Mouse (Mus musculus): ENCODE results near the gene Alb. TPM values are rescaled to one million over a fixed set of nuclear protein-coding genes. Genes with fewer than 3 reads are reported as not detected.

The Alb gene
- total RNA-seq (2021) = under 1 TPM in 1 of 2 experiments, not detected in 1; 0.14 TPM
- long read RNA-seq, experiment 1 = 0 reads
- long read RNA-seq, experiment 2 = 0 reads

DNA sequence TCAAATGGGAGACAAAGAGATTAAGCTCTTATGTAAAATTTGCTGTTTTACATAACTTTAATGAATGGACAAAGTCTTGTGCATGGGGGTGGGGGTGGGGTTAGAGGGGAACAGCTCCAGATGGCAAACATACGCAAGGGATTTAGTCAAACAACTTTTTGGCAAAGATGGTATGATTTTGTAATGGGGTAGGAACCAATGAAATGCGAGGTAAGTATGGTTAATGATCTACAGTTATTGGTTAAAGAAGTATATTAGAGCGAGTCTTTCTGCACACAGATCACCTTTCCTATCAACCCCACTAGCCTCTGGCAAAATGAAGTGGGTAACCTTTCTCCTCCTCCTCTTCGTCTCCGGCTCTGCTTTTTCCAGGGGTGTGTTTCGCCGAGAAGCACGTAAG is at the start of gene Alb:
Alb (plus strand) TSS at position 279 of the 400 bp plus-strand sequence.
- H3K4me3 ChIP-seq = no peak within 1 kb of the TSS
- no peak for TF ChIP-seq CTCF (IDR thresholded peaks at IDR 0.05)
- intact Hi-C loops (cut with DNase I) = no loop called here
- no peak for DNase-seq
- H3K27ac ChIP-seq = no peak within 1 kb of the TSS

DNA sequence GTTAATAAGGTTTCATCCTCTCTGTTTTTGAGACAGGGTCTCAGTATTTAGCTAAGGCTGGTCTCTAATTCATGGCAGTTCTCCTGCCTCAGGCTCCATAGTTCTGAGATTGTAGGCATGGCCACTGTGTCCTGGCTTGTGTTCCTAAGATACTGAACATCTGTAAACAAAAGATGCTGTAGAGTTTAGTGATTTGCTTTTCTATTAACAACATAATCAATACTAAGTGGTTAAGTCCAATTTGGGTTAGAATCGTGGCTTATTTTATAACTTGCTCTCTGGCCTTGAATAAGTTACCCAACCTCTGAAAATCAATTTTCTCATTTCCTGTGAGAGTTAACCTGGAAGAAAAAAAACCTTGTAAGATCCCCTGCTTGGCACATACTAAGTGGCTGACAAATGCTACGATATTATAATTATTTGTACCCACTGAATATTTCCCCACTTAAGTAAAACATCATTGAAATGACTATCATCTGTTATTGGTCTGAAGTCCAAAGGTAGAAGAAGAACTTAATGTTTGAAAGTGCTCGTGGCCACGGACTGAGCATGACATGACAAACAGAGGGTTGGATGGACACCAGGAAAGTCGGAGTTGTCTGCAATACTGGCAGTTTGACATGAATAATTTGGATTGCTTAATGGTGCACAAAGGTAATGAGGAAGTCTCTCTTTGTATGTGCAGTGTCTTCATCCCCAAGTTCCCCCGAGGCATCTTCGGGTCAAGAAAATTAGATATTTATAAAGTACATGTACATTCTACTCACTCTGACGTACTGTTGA is 46.4 kb upstream of the Alb start:
- DNase-seq = no peak
- H3K4me3 ChIP-seq = no peak overlapping the region
- intact Hi-C loops (cut with DNase I) = no loop called here
- no peak for TF ChIP-seq CTCF (IDR thresholded peaks at IDR 0.05)
- no peak overlapping the region for H3K27ac ChIP-seq

DNA sequence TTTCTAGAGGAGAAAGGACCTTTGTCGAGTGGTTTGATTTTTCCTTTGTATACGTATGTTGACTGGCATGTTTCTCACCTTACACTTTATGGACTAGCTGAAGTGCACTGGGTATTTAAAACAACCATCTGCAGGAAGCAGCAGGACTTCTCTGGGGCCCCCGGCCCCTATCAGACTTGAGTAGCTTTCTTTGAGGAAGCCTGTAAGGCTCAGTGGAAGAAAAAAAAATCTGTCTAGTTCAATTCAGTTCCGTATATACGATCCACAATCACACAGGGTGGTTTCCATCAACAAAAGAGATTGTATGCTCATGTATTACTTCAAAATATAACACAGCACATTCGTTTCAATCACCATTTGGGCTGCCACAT is 45.8 kb upstream of the Alb start:
- DNase-seq = no peak
- no peak overlapping the region for H3K4me3 ChIP-seq
- intact Hi-C loops (cut with DNase I) = no loop called here
- no peak for TF ChIP-seq CTCF (IDR thresholded peaks at IDR 0.05)
- no peak overlapping the region for H3K27ac ChIP-seq

DNA sequence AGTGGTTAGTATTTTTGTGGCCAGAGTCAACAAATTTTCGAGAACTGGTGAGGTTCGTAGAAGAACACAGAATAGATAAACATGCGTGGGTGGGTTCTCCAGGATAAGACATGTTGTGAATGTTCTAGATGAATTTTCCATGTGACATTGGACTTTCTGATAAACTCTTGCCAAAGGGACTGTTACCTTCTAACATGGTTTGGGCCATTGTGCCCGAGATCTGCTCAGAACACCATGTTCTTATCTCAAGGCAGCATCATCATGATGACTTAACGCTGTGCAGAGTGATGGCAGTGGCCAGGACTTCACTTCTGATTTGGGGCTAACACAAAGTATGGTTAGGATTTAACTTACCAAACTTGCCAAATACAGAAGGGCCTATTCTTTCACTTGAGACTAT is 36.1 kb upstream of the Alb start:
- intact Hi-C loops (cut with DNase I) = loop anchor here (2.0 kb wide), 1 partner anchor 20 kb away; no protein-coding TSS in a partner anchor
- no peak for TF ChIP-seq CTCF (IDR thresholded peaks at IDR 0.05)
- no peak for DNase-seq
- Histone ChIP-seq H3K27ac (no peak overlapping the region), H3K4me3 (no peak overlapping the region)

DNA sequence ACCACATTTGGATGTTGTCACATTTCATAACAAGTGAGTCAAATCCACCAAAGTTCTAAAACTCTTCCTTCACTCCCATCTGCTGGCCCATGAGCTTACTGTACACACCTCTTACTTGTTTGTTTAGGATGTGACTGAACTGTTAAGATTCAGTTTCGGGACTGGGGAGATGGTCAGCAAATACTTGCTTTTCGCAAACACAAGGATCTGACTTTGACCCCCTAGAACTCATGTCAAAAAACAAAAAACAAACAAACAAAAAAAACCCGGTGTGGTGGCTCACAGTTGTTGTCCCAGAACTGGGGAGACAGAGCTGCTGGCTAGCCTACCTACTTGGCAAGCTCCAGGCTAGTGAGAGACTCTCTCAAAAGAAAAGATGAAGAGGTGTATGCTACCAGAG is 35.5 kb upstream of the Alb start:
- intact Hi-C loops (cut with DNase I) = loop anchor here (2.0 kb wide), 1 partner anchor 20 kb away; no protein-coding TSS in a partner anchor
- no peak for TF ChIP-seq CTCF (IDR thresholded peaks at IDR 0.05)
- no peak for DNase-seq
- H3K27ac ChIP-seq = no peak overlapping the region
- H3K4me3 ChIP-seq = no peak overlapping the region

DNA sequence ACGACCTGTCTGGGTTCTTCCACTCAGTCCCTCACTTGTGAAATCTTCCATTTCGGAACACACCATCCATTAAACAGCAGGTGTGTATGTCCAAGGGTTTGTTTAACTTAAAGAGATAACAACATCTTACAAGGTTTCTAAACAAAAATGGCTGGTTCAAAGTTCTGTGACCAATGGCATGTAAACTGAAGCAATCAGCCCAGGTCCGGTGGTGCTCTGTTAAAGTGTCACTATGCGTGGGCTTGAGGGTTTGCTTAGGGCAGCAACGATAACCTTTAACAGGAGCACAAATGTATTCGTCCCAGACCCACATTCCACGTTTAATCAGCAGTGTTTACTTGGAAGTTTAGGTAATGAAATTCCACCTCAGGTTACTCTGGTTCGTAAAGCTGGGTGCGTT is 29.6 kb upstream of the Alb start:
- no peak overlapping the region for H3K27ac ChIP-seq
- TF ChIP-seq CTCF (IDR thresholded peaks at IDR 0.05) = no peak
- no peak for DNase-seq
- intact Hi-C loops (cut with DNase I) = no loop called here
- H3K4me3 ChIP-seq = no peak overlapping the region

DNA sequence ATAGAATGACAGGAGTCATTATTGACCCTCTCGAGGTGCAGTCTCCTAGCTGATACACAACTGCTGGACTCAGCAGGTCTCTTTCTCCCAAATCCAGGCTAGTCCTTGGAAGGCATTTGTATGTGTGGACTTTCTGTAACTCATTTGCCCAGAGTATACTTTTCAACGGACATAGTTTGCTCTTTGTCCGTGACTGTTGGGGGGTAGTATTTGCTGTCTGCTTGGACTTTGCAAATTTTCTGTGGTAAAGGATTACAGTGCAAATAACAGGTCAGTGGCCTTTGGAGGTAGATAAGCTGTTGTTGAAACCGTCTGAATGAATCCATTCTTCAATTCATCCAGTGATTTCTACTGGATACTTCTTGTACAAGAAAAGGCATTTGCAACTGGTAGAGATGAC is 21.5 kb upstream of the Alb start:
- intact Hi-C loops (cut with DNase I) = no loop called here
- DNase-seq = no peak

DNA sequence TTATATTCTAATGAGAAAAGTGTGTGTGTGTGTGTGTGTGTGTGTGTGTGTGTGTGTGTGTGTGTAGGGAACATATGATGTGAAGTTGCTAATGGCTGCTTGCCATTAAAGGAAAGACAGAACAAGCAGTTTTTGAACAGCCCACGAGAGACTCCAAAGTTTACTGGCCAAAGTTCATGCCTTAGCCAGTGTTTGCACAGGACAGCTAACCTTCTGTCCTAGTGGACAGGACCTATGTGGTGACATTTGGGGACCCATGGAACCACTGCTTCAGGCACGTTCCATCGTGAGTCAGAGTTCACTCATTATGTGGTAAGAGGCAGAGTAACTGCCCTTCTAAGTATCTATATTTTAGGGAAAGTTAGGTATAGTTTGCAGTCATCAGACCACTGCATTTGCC is 13.1 kb upstream of the Alb start:
- TF ChIP-seq CTCF (IDR thresholded peaks at IDR 0.05) = no peak
- Histone ChIP-seq H3K4me3 (no peak overlapping the region), H3K27ac (no peak overlapping the region)
- DNase-seq = no peak
- intact Hi-C loops (cut with DNase I) = no loop called here

More for the DNA sequence above, 21.5 kb upstream of the Alb start:
- no peak for TF ChIP-seq CTCF (IDR thresholded peaks at IDR 0.05)
- Histone ChIP-seq H3K4me3 (no peak overlapping the region), H3K27ac (no peak overlapping the region)

DNA sequence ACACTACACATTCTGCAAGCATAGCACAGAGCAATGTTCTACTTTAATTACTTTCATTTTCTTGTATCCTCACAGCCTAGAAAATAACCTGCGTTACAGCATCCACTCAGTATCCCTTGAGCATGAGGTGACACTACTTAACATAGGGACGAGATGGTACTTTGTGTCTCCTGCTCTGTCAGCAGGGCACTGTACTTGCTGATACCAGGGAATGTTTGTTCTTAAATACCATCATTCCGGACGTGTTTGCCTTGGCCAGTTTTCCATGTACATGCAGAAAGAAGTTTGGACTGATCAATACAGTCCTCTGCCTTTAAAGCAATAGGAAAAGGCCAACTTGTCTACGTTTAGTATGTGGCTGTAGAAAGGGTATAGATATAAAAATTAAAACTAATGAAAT is 10.7 kb upstream of the Alb start:
- DNase-seq = no peak
- no peak overlapping the region for H3K27ac ChIP-seq
- intact Hi-C loops (cut with DNase I) = no loop called here
- no peak for TF ChIP-seq CTCF (IDR thresholded peaks at IDR 0.05)
- no peak overlapping the region for H3K4me3 ChIP-seq

DNA sequence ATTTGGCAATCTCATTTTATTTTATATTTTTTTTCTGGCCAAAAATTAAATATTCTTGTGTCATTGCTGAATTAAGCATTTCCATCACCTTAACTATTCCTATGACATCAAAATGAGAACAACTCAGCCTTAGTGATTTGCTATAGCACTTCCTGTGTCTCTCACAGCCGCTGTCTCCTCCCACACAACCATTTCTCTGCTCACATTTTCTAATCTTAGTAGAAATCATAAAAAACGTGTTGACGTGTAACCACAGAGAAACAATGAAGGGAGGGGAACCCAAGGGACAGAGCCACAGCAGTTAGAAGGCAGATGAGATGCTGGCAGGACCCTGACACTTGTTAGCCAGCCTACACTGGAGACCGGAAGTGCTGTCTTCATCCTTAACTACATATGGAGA is 8.0 kb upstream of the Alb start:
- Histone ChIP-seq H3K4me3 (no peak overlapping the region), H3K27ac (no peak overlapping the region)
- TF ChIP-seq CTCF (IDR thresholded peaks at IDR 0.05) = no peak
- intact Hi-C loops (cut with DNase I) = no loop called here
- DNase-seq = no peak

DNA sequence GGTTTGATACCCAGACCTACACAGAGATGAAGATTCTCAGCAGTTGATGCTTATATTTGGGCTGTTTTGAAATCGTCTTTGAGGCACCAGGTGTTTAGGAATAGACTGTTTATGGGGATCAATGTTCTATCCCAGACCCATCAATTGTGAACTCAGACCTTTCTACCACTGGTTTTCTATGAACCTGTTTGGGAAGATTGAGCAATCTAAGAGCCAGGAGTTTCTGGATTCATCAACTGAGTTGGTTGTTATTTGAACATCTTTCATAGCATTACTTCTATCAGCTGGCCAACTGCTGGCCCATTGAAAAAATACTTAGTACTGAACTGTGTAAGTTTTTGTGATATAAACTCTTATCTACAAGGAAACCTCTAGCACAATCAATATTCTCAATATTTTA is 3.5 kb upstream of the Alb start:
- Histone ChIP-seq H3K4me3 (no peak overlapping the region), H3K27ac (no peak overlapping the region)
- no peak for TF ChIP-seq CTCF (IDR thresholded peaks at IDR 0.05)
- intact Hi-C loops (cut with DNase I) = no loop called here
- DNase-seq = no peak

DNA sequence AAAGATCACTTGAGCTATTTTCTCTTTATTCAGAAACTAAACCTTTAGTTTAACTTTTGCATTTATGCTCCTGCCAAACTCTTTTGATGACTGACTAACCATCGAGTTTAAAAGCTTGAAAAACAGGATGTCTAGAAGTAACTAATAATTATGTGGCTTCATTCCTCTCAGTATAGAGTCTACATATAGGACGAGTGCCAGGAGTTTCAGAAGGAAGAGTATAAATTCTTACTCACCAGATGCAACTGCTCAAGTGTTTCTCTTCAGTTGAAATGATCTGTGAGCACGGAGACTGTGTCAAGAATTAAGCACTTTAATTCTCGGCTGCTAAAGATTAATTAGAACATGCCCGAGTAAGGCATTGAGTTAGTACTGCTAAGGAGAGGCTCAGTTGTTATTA is 2.0 kb upstream of the Alb start:
- intact Hi-C loops (cut with DNase I) = no loop called here
- TF ChIP-seq CTCF (IDR thresholded peaks at IDR 0.05) = no peak
- Histone ChIP-seq H3K4me3 (no peak overlapping the region), H3K27ac (no peak overlapping the region)
- DNase-seq = no peak

DNA sequence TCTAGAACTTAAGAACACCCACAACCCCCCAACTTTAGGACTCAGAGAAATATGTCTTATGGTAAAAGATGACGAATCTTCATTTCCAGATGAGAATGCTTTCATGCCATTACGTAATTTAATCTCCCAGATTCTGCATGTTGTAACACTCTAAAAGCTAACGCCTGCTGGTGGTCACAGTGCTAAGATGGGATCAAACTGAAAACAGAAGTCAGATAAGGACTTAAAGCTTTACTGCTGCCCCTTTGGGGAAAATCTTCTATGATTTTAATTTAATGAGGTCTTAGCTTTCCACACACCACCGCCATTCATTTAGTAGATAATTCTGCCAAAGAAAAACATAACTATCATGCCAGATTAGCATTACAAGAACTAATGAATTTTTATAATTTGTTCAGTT is 6.1 kb downstream of the Alb start:
- intact Hi-C loops (cut with DNase I) = no loop called here
- DNase-seq = no peak
- Histone ChIP-seq H3K4me3 (no peak overlapping the region), H3K27ac (no peak overlapping the region)
- no peak for TF ChIP-seq CTCF (IDR thresholded peaks at IDR 0.05)

DNA sequence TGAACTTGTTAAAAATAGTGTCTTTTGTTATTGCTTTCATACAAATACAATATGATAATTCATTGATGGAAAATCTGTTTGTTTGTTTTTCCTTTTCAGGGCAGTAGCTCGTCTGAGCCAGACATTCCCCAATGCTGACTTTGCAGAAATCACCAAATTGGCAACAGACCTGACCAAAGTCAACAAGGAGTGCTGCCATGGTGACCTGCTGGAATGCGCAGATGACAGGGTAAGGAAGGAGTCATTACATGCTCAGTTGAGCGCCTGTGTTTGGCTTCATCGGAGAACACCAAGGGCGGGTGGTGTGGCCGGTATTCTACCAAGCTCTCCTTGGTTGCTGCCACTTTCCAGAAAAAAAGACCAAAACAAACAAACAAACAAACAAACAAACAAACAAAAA is 6.5 kb downstream of the Alb start:
- no peak for TF ChIP-seq CTCF (IDR thresholded peaks at IDR 0.05)
- peak; percentile 15 for DNase-seq
- no peak overlapping the region for H3K27ac ChIP-seq
- intact Hi-C loops (cut with DNase I) = no loop called here
- H3K4me3 ChIP-seq = no peak overlapping the region
